Mouse (Mus musculus) layer of hippocampus, postnatal 36 days (tissue): Measurements from ENCODE around the gene Copz1. TPM values are rescaled to one million over a fixed set of nuclear protein-coding genes. Genes with fewer than 3 reads are reported as not detected.

Experiments
- DNase-seq, 2 experiments: peaks; one replicate each; pipeline ENCODE4 v3.0.0; 2022
- total RNA-seq, 2 experiments: library from RNA; stranded (reverse); gene quantifications; 2 replicates each; pipeline ENCODE4 v1.2.3; 2021

The Copz1 gene
- total RNA-seq, 2 experiments from 2014 or later, result 93.2 to 103 TPM

DNA sequence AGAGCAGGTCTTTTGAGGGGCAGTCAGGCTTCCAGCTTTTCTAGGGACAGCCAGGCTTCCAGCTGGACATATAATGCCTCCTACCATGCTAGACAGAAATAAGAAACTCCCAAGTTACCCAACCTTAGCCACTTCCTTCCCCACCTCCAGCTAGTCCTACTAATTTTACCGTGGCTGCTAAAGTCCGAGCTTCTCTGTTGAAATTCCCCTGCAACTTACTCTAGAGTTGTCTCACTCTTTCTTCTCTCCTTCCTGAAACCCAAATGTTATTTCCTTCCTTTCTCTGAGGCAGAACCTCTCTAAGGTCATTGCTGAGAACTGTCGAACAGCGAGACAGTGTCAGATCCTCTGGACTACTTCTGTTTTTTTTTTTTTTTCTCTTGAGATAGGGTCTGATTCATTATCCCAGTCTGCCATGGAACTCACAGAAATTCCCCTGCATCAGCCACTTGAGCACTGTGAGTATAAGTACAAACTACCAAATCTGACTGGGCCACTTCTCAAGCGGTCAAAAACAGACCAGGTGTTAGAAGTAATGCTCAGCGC is 37.9 kb downstream of the Copz1 start, which contains the start of gene Gpr84:
Gene Gpr84 (minus strand): TSS at position 248 of the 546 bp plus-strand sequence.
- no peak for DNase-seq

- peak in 1 of 2 experiments; percentile 54 for DNase-seq
Measured at GRCm38 (mm10) chr15:103313495-103314095, 41.1 kb downstream of the Copz1 start.

DNA sequence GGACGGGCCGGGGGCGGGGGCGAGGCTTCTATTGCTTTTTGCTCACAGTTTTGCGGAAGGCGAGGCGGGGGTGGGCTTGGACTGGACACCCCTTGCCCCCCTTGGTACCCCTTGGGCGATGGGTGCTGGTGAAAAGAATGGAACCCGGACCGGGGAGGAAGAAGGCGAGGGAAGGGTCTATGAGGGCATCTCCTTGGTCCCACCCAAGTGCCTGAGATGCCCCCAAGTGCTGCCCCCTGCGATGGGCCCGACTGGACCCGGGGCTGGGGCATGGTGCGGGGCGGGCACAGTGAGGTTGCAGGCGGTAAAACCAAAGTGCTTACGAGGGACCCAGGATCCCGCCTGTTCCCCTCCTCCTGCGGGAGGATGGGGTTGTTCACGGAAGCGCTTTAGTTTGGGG is 41.7 kb downstream of the Copz1 start:
- no peak for DNase-seq

- peak; percentile 68 for DNase-seq
Measured at GRCm38 (mm10) chr15:103315011-103315502, 42.5 kb downstream of the Copz1 start.

DNA sequence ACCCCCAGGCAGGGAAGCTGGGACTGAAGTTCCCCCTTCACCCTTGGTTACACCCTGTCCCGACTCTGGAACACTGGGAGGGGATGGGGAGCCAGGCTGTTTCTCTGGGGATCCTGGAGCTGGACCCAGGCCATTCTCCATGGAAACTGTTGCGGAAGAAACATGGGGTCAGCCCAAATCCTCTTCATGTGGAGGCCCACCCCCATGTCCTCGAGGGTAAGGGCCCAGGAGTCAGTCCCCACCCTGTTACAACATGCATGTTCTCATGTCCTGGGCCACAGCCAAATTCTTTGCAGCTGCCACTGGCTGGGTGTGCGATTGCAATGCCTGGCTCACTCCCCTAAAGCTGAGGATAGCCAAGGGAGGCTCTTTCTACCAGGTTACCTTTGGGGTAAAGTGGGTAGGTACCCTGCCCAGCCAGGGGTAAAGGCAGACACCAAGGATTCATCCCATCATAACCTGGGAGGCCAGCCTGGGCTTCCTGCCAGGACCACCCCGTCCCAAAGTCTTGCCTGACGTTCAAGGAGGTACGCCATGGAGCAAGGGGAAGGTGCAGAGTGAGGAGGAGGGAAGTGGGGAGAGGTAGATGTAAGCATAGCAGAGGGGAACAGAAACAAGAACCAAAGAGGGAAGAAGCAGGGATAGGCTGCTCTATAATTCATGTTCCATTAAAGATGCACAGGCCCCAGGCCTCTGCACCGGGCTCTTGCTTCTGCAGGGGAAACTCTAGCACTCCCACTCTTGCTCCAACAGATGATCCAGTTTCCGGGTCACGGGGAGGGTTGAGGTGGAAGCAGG is 43.7 kb downstream of the Copz1 start:
- DNase-seq, result no peak

DNA sequence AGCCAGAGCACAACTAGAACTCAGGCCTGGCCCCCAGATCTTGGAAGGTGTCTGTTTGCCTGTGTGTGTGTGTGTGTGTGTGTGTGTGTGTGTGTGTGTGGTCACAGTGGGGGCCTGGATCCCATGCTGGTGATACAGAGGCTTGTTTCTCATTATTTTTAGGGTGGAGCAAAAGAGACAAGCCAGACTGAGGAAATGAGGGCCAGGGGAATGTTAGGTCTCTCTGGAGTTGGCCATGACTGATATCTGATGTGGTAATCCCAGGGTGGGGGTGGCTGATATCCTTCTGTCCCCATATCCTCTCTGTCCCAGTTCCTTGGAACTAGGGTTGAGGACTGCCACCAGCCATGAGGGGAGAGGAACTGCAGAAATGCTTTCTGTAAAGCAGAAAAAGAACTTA is 44.6 kb downstream of the Copz1 start:
- DNase-seq, result no peak

GRCm38 (mm10) chr15:103317731-103318130 is 45.2 kb downstream of the Copz1 start:
- no peak for DNase-seq

DNA sequence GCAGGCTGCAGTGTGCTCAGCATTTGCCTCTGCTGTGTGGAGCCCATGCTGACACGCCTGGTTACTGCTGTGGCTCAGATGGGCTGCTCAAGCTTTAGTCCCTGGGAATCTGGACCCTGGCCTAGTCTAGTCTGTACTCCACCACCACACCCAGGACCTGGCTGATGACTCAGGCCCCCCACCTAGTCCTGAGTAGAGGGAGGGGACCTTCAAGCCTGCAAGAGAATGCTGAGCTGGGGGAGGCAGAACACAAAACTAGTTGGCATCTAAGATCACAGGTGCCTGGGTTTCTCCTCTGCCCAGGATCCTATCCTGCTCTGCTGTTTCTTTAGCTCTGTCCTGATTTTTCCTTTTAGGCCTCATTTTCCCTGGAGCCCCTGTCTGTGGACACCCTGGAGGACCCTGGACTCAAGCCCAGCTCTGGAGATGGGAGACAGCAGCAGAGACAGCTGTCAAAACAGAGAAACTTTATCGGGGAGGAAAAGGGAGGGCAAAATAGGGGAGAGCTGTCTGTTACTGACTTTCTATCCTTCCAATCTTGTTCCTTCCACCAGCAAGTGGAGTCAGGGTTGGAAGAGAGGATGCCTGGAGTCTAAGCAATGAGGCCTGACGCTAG is 45.8 kb downstream of the Copz1 start:
- no peak for DNase-seq

- DNase-seq, result no peak
Measured at GRCm38 (mm10) chr15:103321076-103321475, 48.6 kb downstream of the Copz1 start.

DNA sequence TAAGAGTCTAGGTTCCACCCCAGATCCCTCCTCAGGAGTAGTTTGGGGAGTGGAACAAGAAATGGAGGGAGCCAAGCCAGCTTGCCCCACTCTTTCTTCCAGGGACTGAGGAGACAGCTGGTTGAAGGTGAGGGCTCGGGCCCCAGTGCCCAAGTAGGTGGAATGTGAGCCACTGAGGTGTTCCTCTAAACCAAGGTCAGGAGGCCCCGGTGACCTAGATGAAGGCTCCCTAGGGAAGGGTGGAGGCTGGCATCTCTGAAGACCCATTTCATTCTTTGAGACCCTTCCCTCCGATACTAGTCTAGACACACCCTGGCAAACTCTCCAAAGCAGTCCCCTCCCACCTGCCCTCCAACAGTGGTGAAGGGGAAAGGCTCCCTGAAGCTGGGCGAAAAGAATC is 49.9 kb downstream of the Copz1 start:
- DNase-seq, result no peak

GRCm38 (mm10) chr15:103323070-103323454 is 50.5 kb downstream of the Copz1 start:
- peak in 1 of 2 experiments; percentile 48 for DNase-seq

DNA sequence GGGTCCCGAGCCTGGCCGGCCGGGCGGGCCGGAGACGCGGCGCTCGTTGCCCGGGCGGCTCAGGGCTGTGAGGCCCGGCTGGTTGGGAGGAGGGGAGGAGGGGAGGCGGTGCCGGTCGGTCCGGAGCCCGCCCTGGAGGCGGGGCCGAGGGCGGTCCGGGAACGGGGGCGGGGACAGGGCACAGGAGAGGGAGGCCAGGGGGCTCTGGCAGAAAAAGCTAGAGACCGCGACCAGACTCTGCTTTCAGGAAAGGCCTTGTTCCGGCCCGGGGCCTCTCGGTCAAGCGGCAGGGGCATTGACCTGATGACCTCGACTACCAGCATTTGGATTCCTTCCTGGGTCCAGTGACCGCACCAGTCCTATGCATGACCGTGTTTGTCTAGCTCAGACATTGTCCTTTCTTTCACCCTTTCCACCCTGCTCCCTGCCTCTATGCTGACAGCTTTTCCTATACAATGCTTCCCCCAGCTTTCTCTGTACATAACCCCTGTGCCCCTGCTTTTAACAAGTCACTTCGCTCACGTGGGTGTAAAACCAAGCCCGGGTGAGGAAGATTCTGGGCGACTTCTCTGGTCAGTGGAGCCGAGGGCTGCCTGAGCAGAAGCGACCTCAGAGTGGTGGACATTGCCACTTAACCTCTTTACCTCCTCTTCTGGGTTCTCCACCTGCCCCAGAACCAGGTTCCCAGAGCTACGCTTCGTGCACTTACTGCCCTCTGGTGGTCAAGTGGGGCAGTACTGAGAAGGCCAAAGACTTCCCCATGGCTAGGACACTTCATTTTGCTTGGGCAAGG is 51.1 kb downstream of the Copz1 start:
- DNase-seq, result peak; percentile 83 to 86

DNA sequence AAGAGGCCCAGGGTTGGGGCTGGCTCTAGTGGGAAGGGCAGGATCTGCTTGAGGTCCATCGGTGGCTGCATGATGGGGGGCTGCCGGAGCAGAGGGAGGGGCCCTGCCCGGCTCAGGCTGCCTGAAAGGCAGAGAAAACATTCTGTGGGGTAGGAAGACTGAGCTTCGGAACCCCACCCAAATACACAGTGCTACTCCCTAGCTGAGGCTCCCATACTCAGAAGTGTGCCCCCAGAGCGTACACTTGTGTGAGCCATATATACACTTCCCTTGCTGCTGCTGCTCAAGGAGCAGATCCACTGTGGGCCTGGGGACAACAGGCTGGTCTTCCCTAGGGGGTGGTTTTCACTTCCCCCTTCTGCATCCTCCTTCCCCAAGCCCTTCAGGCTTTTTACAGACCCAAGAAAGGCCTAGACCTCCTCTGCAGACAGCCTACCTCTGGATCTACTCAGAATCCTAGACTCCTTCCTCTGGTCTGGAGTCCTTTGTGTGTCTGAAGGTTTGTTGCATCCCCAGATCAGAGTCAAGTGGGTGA is 60.6 kb downstream of the Copz1 start:
- no peak for DNase-seq

DNA sequence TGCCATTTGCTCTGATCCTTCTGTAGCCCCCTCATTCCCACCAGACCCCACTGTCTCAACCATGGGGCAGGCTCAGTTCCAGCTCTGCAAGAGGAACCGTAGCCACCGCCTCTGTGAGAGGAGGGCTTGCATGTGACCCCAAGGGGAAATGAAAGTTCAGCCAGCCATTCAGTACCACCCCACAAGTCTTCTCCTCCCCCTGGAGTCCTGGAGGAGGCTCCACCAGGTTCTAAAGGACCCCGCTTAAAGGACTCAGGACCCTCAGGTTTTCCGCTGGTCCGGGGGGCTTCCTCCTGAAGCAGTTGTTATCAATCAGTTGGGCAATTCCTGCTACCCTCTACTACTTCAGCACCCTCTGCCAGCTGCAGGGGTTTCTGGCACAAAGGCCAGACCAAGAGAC is 61.2 kb downstream of the Copz1 start:
- DNase-seq, result no peak

DNA sequence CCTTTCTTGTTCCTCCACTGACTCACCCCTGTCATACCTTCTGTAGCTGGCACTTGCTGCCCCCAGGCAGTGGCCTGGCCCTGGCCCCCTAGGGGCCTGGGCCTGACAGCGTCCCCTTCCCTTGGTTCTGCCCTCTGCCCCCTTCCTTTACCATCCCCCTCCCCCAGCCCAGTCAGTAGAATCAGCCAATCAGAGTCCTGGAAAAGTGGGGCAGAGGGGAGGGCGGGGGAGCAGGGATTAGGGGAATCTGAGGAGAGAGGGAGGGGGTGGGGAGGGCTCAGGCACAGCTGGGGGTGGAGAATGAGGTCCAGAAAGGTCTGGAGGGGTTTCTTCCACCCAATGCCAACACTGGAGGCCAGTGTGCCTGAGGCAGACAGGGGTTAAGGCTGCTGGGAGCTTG is 61.7 kb downstream of the Copz1 start:
- no peak for DNase-seq

- no peak for DNase-seq
Measured at GRCm38 (mm10) chr15:103335040-103335439, 62.5 kb downstream of the Copz1 start.

DNA sequence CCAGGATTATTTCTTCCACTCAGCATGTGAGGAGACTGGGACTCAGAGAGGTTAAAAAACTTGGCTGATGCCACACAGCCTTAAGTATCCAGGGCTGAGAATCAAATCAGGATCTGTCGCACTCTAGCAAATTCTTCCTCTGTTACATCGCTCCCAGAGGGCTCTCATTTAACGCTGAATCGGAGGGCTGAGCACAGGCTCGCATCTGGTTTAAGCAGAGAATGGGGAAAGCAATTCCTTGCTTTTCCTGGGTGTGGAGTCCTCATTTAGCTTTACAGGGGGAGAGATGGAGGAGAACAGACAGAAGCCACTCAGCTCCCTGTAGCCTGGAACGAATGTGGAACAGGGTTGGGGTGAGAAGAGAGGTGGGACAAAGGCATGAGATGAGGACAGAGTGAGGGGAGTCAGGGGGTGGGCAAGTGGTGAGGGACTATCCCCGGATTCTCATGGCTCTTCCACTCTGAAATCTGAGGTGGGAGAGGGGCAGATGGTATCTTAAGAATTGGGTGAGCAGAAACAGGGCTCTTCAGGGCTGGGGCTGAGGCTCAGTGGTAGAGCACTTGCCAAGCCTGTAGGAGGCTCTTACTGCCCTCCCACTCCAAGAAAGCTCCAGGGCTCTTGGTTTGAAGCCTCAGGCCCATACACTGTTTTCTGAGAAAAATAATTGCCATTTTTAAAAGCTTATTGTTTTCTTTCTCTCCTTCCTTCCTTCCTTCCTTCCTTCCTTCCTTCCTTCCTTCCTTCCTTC is 63.1 kb downstream of the Copz1 start:
- no peak for DNase-seq

GRCm38 (mm10) chr15:103336996-103337667 is 64.6 kb downstream of the Copz1 start:
- DNase-seq, result no peak

DNA sequence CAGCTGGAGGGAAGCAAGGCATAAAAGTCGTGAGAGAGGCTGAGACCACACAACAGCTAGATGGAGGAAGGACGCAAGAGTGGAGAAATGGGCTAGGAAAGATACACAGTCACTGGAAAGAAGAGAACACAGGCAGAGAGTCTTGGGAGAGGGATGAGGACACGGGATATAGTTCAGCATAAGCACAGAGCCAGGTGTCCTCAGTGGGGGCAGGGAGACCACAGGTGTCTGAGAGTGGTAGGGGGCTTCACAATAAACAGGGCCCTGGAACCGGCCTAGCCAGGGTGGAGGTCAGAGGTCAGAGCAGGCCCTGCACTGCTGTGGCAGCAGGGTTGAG is 66.3 kb downstream of the Copz1 start:
- no peak for DNase-seq

DNA sequence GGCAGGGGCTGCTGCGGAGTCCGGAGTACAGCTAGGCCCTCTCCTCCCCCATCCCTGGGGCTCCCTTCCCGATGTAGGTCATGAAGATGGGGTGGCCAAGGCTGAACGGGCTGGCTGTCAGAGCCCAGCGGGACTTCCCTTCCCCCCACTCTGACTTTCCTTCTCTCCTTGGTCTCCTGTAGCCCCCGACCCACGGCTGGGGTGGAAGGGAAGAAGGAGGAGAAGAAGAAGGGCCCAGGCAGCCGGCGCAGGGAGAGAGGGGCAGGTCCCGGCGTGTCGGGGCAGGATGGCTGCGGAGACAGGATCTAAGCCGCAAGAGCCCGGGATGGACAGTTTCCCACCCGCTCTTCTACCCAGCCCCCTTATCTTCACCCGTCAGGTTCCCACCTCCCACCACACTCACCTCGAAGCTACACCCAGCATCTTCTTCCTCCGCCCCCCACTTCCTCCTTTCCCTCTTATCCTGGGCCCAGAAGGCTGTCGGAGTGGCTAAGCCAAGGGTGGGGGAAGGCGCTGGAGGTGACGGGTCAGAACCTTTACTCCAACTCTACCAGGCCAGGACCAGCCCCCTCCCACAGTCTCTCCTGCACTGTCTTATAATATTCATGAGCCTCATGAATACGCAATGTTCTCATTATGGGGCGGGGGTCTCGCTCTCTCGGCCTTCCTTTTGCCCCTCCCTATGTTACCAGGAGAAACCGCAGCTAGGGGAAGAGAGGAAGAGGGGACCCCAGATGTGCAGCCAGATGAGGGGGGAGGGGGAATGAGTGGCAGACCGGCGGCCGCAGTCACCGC is 66.8 kb downstream of the Copz1 start:
- no peak for DNase-seq
